Mouse (Mus musculus): ENCODE results near the gene Ccdc6. TPM values are rescaled to one million over a fixed set of nuclear protein-coding genes. Genes with fewer than 3 reads are reported as not detected.

The Ccdc6 gene
- total and polyA plus RNA-seq, 2 experiments, result 8.4 to 10.7 TPM

DNA sequence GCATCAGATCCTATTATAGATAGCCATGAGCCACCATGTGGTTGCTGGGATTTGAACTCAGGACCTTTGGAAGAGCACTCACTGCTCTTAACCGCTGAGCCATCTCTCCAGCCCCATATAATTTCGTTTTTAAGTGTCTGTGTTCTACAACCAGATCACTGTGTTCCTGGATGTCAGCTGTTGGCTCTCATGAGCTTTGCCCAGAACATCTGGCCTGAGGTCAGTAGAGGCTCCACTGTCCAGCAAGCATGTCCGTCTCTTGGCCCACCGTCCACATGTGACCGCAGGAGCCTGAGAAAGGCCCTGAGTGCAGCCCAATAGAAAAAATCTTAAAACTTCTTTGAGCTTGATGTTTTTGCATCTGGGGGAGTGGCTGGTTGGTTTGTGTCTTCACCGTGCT lies 99.7 kb downstream of the Ccdc6 start:
- Histone ChIP-seq H3K27me3 (ENCODE audit: control insufficient read depth, insufficient read depth, low read length) (no peaks in the 10 kb centered on the region), H3K36me3 (ENCODE audit: control insufficient read depth, insufficient read depth, low read length) (peaks cover 4% of the 10 kb centered on the region; the same call in 1 of the 2 replicates), H3K27ac (replicated peaks; ENCODE audit: insufficient read depth, low read depth, low read length) (no peak overlapping the region), H3K4me3 (ENCODE audit: insufficient read depth, low read depth, low read length) (no peak overlapping the region), H3K79me2 (ENCODE audit: control insufficient read depth, insufficient read depth, low read length) (no peaks in the 10 kb centered on the region), H3K4me1 (ENCODE audit: control insufficient read depth, insufficient read depth, low read length) (0 out of 2 replicates have a peak, but pooled peaks cover 2% of the 10 kb centered on the region), H3K9ac (ENCODE audit: low read depth, low read length) (no peak overlapping the region)
- DNase-seq (ENCODE audit: extremely low read depth, low read depth, low spot score), result no peak
- TF ChIP-seq POLR2A (IDR thresholded peaks at IDR 0.05; ENCODE audit: extremely low read depth, insufficient read depth, low read length) (no peak), CTCF (IDR thresholded peaks at IDR 0.05; ENCODE audit: low read depth, low read length) (no peak)
- 84% methylated on average over 6 of the region's 6 CpGs for WGBS

DNA sequence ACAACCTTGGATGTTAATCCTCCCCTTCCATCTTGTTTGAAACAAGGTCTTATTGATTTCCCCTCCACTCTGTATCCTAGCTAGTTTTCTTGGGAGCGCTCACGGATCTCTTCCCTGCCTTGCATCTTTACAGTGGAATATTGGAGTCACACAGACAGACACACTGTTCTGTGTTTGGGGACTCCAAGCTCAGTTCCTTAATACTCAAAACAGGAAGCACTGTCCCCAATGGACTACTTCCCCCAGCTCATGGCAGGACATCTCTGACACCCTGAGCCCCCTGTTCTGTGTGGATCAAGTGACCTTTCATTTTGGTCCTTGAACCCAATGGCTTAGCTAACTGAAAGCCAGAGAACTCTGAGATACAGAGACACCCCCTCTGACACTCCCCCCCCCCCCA lies 100.7 kb downstream of the Ccdc6 start:
- WGBS, result 89% methylated on average over 2 of the region's 2 CpGs
- no peak overlapping the region for H3K4me3 ChIP-seq (ENCODE audit: insufficient read depth, low read depth, low read length)
- DNase-seq (ENCODE audit: extremely low read depth, low read depth, low spot score), result no peak
- H3K27ac ChIP-seq (replicated peaks; ENCODE audit: insufficient read depth, low read depth, low read length), result no peak overlapping the region
- H3K9ac ChIP-seq (ENCODE audit: low read depth, low read length), result no peak overlapping the region
- no peaks in the 10 kb centered on the region for H3K79me2 ChIP-seq (ENCODE audit: control insufficient read depth, insufficient read depth, low read length)
- no peaks in the 10 kb centered on the region for H3K27me3 ChIP-seq (ENCODE audit: control insufficient read depth, insufficient read depth, low read length)
- no peak for TF ChIP-seq POLR2A (IDR thresholded peaks at IDR 0.05; ENCODE audit: extremely low read depth, insufficient read depth, low read length)
- peaks cover under 1% of the 10 kb centered on the region; the same call in 1 of the 2 replicates for H3K36me3 ChIP-seq (ENCODE audit: control insufficient read depth, insufficient read depth, low read length)
- H3K4me1 ChIP-seq (ENCODE audit: control insufficient read depth, insufficient read depth, low read length), result 0 out of 2 replicates have a peak, but pooled peaks cover 2% of the 10 kb centered on the region

GRCm38 (mm10) chr10:70198012-70198411 lies 101.1 kb downstream of the Ccdc6 start:
- no peak overlapping the region for H3K27ac ChIP-seq (replicated peaks; ENCODE audit: insufficient read depth, low read depth, low read length)
- no peak for TF ChIP-seq POLR2A (IDR thresholded peaks at IDR 0.05; ENCODE audit: extremely low read depth, insufficient read depth, low read length)
- TF ChIP-seq CTCF (IDR thresholded peaks at IDR 0.05; ENCODE audit: low read depth, low read length), result no peak

DNA sequence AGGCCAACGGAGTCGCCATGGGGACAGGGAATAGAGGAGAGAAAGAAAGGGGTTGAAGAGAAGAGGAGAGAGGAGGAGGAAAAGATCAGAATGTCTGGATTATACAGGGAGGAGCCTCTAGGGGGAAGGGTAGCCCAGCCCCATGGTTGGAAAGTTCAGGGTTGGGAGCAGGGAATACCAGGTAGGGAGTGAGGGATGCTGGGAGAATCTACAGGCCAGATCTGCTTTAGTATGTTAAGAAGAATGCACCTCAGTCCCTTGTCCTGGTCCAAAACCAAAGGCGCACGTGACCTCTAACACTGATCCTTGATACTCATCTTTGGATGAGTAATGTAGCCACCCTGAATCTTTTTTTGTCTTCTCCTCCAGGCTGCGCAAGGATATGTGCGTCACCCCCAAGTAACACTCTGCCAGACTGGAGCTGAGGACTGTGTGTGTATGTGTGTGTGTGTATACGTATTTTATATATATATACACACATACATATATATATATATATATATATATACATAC lies 102.1 kb downstream of the Ccdc6 start:
- H3K36me3 ChIP-seq (ENCODE audit: control insufficient read depth, insufficient read depth, low read length), result no peaks in the 10 kb centered on the region
- H3K9ac ChIP-seq (ENCODE audit: low read depth, low read length), result no peak overlapping the region
- 96% methylated on average over 7 of the region's 7 CpGs for WGBS
- no peak for TF ChIP-seq CTCF (IDR thresholded peaks at IDR 0.05; ENCODE audit: low read depth, low read length)
- no peak for TF ChIP-seq POLR2A (IDR thresholded peaks at IDR 0.05; ENCODE audit: extremely low read depth, insufficient read depth, low read length)
- DNase-seq (ENCODE audit: extremely low read depth, low read depth, low spot score), result no peak
- 0 out of 2 replicates have a peak, but pooled peaks cover 2% of the 10 kb centered on the region for H3K4me1 ChIP-seq (ENCODE audit: control insufficient read depth, insufficient read depth, low read length)
- no peak overlapping the region for H3K4me3 ChIP-seq (ENCODE audit: insufficient read depth, low read depth, low read length)
- no peak overlapping the region for H3K27ac ChIP-seq (replicated peaks; ENCODE audit: insufficient read depth, low read depth, low read length)
- no peaks in the 10 kb centered on the region for H3K27me3 ChIP-seq (ENCODE audit: control insufficient read depth, insufficient read depth, low read length)
- H3K79me2 ChIP-seq (ENCODE audit: control insufficient read depth, insufficient read depth, low read length), result no peaks in the 10 kb centered on the region

More at GRCm38 (mm10) chr10:70198012-70198411, 101.1 kb downstream of the Ccdc6 start:
- no peak overlapping the region for H3K9ac ChIP-seq (ENCODE audit: low read depth, low read length)
- H3K4me3 ChIP-seq (ENCODE audit: insufficient read depth, low read depth, low read length), result no peak overlapping the region
- no peaks in the 10 kb centered on the region for H3K79me2 ChIP-seq (ENCODE audit: control insufficient read depth, insufficient read depth, low read length)
- H3K27me3 ChIP-seq (ENCODE audit: control insufficient read depth, insufficient read depth, low read length), result no peaks in the 10 kb centered on the region
- 63% methylated on average over 6 of the region's 6 CpGs for WGBS
- no peak for DNase-seq (ENCODE audit: extremely low read depth, low read depth, low spot score)
- H3K36me3 ChIP-seq (ENCODE audit: control insufficient read depth, insufficient read depth, low read length), result no peaks in the 10 kb centered on the region
- 0 out of 2 replicates have a peak, but pooled peaks cover 2% of the 10 kb centered on the region for H3K4me1 ChIP-seq (ENCODE audit: control insufficient read depth, insufficient read depth, low read length)

GRCm38 (mm10) chr10:70199466-70200210 lies 102.7 kb downstream of the Ccdc6 start:
- H3K9ac ChIP-seq (ENCODE audit: low read depth, low read length), result no peak overlapping the region
- no peak overlapping the region for H3K27ac ChIP-seq (replicated peaks; ENCODE audit: insufficient read depth, low read depth, low read length)
- H3K79me2 ChIP-seq (ENCODE audit: control insufficient read depth, insufficient read depth, low read length), result no peaks in the 10 kb centered on the region
- WGBS, result 88% methylated on average over 6 of the region's 6 CpGs
- H3K27me3 ChIP-seq (ENCODE audit: control insufficient read depth, insufficient read depth, low read length), result no peaks in the 10 kb centered on the region
- H3K4me3 ChIP-seq (ENCODE audit: insufficient read depth, low read depth, low read length), result no peak overlapping the region
- TF ChIP-seq CTCF (IDR thresholded peaks at IDR 0.05; ENCODE audit: low read depth, low read length) (no peak), POLR2A (IDR thresholded peaks at IDR 0.05; ENCODE audit: extremely low read depth, insufficient read depth, low read length) (no peak)
- no peak for DNase-seq (ENCODE audit: extremely low read depth, low read depth, low spot score)
- H3K36me3 ChIP-seq (ENCODE audit: control insufficient read depth, insufficient read depth, low read length), result no peaks in the 10 kb centered on the region
- 0 out of 2 replicates have a peak, but pooled peaks cover 2% of the 10 kb centered on the region for H3K4me1 ChIP-seq (ENCODE audit: control insufficient read depth, insufficient read depth, low read length)
